8 mouse cellular contexts compared by ENCODE assay signal in the genomic region with DNA sequence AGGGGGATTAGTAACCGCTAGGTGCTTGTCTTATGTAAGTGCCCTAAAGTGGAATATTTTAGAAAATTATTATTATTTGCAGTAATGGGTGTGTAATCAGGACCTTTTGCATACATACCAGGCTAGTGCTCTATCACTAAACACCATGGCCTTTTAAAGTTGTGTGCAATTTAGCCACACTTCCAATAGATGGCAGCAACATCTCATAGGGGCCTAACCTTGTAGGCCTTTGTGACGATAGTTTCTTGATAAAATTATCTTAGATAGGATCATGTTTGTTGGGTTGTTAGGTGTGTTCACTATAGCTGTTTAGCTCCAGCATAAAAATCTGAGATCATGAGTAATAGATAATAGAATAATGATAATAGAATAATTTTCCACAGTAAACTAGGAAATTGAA. TPM values are rescaled to one million over a fixed set of nuclear protein-coding genes. Genes with fewer than 3 reads are reported as not detected.
DNase-seq lines count a peak whose midpoint lies in the region; ATAC-seq and TF ChIP-seq lines count a peak whose summit lies in the region.

No protein-coding gene starts in this region.

- in situ Hi-C loops in Patski (cut with MboI; ENCODE audit: low pct_unique_long_range_greater_than_20kb): loop anchor here (5.0 to 10.0 kb wide), 3 partner anchors 291 to 451 kb away; partner anchors contain the start of gene Pfpl

- TF ChIP-seq CTCF in kidney, adult 2 months (conservative IDR thresholded peaks at IDR 0.05; ENCODE audit: insufficient read depth, insufficient read length, low read depth, low read length): no peak
- peak; percentile 73 for TF ChIP-seq CTCF in Patski (IDR thresholded peaks at IDR 0.05)

- CTCF ChIA-PET in Patski (lab: Charles Lee): interaction anchor here (0.6 to 1.9 kb wide), 7 partner anchors 10 to 367 kb away, joined by 3 to 7 read pairs (median 5); partner anchors contain the start of gene Dtx4

- no peaks in the 10 kb centered on the region for H3K27me3 ChIP-seq in kidney, adult 2 months (replicated peaks; ENCODE audit: control insufficient read depth, insufficient read depth, low read length)
- H3K27me3 ChIP-seq in Patski: peaks cover 17% of the 10 kb centered on the region

- H3K4me3 ChIP-seq in kidney, adult 2 months (ENCODE audit: insufficient read depth, low read depth, low read length): no peak overlapping the region

- POLR2A ChIA-PET in Patski (lab: Charles Lee): no interaction called here

- DNase-seq in kidney, adult 2 months: peak; percentile 32
- DNase-seq in kidney, adult 11 months: no peak
- DNase-seq in A20 (ENCODE audit: low read depth, low spot score): peak; percentile 43
- DNase-seq in Patski (ENCODE audit: low read depth, low spot score): no peak
- peak; percentile 38 for DNase-seq in induced T-regulatory cell, adult 2 months (ENCODE audit: low read depth)
- peak; percentile 10 for DNase-seq in naive thymus-derived CD4-positive, alpha-beta T cell, adult 2 months (ENCODE audit: low read depth)
- no peak for DNase-seq in spleen, postnatal 4 days (ENCODE audit: low spot score in 2 of 2)
- DNase-seq in thymus, postnatal 25 days: no peak

- peak; percentile 71 for ATAC-seq in Patski

- no peaks in the 10 kb centered on the region for H3K4me1 ChIP-seq in kidney, adult 2 months (ENCODE audit: control insufficient read depth, insufficient read depth, low read length)

- no peaks in the 10 kb centered on the region for H3K36me3 ChIP-seq in kidney, adult 2 months (ENCODE audit: control insufficient read depth, insufficient read depth, low read length)

- WGBS in kidney, adult 2 months: 28% methylated on average over 2 of the region's 2 CpGs

- no peak overlapping the region for H3K27ac ChIP-seq in kidney, adult 2 months (ENCODE audit: insufficient read depth, low read depth, low read length)

- no peak for TF ChIP-seq POLR2A in kidney, adult 2 months (IDR thresholded peaks at IDR 0.05; ENCODE audit: low read depth, low read length)

RNA-seq across cellular contexts. Expression of gene Olfr76, which starts 11.3 kb away (rescaled TPM):
- polyA plus RNA-seq in kidney, adult 2 months (2012; rRNA removed): not detected in 2 replicates
- not detected for polyA plus RNA-seq in Patski (2021)

RNA-seq across cellular contexts. Expression of gene Olfr1428, which starts 18.6 kb away (rescaled TPM):
- not detected in 2 replicates for polyA plus RNA-seq in kidney, adult 2 months (2012; rRNA removed)
- not detected for polyA plus RNA-seq in Patski (2021)

RNA-seq across cellular contexts. Expression of gene Olfr1427, which starts 31.2 kb away (rescaled TPM):
- polyA plus RNA-seq in kidney, adult 2 months (2012; rRNA removed): not detected in 2 replicates
- not detected for polyA plus RNA-seq in Patski (2021)

RNA-seq across cellular contexts. Expression of gene Olfr1555-ps1, which starts 35.6 kb away (rescaled TPM):
- not detected in 2 replicates for polyA plus RNA-seq in kidney, adult 2 months (2012; rRNA removed)
- not detected for polyA plus RNA-seq in Patski (2021)

RNA-seq across cellular contexts. Expression of gene Olfr1426, which starts 42.5 kb away (rescaled TPM):
- not detected in 2 replicates for polyA plus RNA-seq in kidney, adult 2 months (2012; rRNA removed)
- not detected for polyA plus RNA-seq in Patski (2021)

Comparison
In these comparisons a context has a peak if more than half of its experiments do, and no peak if none do; other contexts are left out.
1. DNase-seq: peak in kidney, adult 2 months (single experiment), A20 (single experiment), induced T-regulatory cell, adult 2 months (single experiment) and naive thymus-derived CD4-positive, alpha-beta T cell, adult 2 months (single experiment); none in kidney, adult 11 months (single experiment), Patski (single experiment), spleen, postnatal 4 days (0 of 2) and thymus, postnatal 25 days (single experiment).